Mouse (Mus musculus): ENCODE data around the gene Calhm2. TPM values are rescaled to one million over a fixed set of nuclear protein-coding genes. Genes with fewer than 3 reads are reported as not detected.
"Not testable (repeated sequence)": the region's sequence is repeated elsewhere in the genome, so short reads cannot be mapped to it uniquely, and the experiment has no call there.

Gene Calhm2
- total RNA-seq, 4 experiments from 2014 or later, result 4.6 to 8.8 (median 7.5) TPM

DNA sequence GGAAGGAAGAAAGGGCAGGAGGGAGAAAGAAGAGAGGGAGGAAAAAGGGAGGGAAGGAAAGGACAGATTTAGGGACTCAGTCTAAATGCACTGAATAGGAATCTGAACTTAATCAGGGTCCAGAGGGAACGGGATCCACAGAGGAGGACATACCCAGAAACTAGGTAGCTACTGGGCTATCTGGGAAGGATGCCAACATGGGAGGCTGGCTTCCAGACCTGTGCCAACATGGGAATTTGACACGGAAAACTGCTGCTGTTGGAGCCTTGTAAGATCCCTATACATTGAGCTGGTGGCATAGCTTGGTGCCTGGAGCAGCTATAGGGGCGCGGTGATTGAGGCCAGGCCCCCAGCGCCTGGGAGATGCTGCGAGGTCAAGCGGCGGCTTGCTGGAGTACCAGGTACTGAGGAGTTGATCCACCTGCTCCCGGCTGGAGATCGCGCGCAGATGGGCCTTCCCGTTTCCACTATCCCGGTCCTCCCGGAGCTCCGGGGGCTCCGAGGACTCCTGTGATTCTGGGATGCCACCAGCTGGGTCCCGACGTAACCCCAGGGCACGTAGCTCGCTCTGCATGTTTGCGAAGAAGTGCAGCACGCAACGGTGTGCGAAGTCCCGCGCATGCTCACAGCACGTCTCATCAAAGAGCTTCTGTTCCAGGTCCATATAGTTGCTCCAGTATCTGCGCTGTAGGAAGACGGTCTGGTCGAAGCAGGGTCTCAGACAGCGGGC, 13.4 kb upstream of the Calhm2 start:
- no peak for DNase-seq

DNA sequence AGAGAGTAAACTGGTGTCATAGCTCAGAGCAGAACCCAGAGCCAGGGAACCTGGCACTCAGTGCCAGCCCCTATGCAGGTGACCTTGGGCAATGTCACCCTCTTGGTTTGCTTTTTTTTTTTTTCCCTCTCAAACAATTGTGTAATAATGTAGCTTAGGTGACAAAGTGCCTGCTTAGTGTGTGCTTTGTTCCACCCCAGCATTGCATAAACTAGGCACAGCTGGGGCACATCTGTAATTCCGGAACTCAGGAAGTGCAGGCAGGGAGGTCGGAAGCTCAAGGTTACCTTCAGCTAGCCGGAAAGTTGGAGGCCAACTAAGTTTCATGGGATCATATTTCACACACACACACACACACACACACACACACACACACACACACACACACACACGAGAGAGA, 11.8 kb upstream of the Calhm2 start:
- DNase-seq, result no peak

DNA sequence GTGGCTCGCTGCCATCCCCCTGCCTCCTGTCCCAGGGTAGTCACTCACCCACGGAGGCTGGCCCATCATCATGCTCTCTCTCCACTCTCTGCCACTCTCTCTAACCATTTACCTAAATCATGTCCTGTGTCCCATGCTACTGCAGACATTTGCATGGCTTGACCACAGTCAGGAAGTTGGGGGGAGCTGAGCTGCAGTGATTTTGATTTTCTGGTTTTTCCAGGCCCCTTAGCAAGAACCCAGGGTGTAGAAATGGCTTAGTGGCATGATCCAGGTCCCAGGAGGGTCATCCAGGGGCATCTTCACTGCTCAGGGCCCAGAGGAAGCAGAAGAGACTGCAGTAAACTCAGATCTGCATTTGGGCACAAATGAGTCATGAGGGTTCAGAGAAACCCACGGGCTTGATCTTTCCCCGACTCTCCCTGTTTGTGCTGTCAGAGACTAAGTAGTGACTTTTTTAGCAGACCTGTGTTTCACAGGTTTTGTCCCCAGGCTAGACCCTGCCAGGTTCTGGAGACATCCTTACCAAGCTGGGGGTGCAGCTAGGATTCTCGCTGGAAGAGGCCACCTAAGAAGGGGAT, 10.3 kb upstream of the Calhm2 start:
- DNase-seq, result no peak

DNA sequence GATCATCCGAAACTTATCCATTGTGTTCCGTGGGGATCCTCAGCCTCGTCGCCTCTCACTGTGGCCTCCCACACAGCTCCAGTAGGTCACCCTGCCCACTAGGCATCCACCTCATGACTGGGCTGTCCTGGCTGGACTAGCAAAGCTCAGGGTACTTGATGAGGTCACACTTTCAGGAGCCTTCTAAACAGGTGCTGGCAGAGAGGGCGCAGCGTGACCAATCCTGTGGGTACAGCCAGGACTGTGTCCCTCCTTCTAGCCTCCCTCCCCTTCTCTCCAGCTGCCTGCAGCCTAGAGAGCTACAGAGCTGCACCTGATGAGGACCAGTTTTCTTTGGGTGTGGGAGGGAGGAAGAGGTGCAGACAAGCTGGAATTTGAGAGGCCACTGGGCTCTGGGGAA, 6.1 kb upstream of the Calhm2 start, which contains the start of gene Calhm1:
Calhm1 (minus strand) TSS at position 101 of the 400 bp plus-strand sequence.
- no peak for DNase-seq

- DNase-seq, result no peak
Observed at GRCm38 (mm10) chr19:47142438-47142837, 4.3 kb upstream of the Calhm2 start.

DNA sequence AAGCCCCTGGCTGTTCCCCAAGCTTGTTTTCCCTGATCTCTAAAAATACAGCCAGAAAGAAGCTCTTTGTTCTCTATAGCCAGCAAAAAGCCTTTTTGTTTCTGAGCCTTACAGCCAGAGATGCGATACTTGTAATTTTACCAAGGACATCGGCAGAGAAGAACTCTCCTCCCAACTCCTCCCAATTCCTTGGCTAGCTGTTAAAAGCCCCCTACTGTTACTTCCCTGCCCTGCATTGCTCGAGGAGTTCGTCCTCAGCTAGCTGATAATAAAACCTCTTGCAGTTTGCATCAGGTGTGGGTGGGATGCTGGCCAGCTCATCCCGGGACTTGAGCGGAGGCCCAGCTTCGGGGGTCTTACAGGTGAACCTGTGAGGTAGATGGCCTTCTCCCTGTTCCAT, 1.5 kb upstream of the Calhm2 start:
- not testable (repeated sequence) for DNase-seq

- peak; percentile 48 for DNase-seq
Observed at GRCm38 (mm10) chr19:47137051-47137581, 978 bp downstream of the Calhm2 start.

DNA sequence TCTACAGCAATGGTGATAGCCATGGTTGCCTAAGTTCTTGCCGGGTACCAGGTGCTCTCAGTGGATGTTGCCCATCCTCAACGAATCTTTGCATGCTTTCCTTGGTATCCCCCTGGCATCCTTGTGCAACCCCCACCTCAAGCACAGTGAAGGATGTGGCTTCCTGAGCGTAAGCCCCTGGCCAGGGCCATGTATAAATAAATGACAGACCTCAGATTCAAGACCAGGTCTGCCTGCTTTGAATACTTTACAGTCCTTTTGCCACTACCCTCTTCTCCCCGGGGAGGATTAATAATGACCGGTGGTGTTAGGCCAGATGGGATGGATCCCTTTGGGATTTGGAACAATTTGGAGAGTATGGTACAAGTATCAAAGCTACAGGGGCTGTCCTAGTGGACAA, 1.9 kb downstream of the Calhm2 start:
- DNase-seq, result no peak

GRCm38 (mm10) chr19:47135568-47135967, 2.5 kb downstream of the Calhm2 start:
- DNase-seq, result no peak

GRCm38 (mm10) chr19:47133161-47133560, 4.9 kb downstream of the Calhm2 start:
- DNase-seq, result no peak

DNA sequence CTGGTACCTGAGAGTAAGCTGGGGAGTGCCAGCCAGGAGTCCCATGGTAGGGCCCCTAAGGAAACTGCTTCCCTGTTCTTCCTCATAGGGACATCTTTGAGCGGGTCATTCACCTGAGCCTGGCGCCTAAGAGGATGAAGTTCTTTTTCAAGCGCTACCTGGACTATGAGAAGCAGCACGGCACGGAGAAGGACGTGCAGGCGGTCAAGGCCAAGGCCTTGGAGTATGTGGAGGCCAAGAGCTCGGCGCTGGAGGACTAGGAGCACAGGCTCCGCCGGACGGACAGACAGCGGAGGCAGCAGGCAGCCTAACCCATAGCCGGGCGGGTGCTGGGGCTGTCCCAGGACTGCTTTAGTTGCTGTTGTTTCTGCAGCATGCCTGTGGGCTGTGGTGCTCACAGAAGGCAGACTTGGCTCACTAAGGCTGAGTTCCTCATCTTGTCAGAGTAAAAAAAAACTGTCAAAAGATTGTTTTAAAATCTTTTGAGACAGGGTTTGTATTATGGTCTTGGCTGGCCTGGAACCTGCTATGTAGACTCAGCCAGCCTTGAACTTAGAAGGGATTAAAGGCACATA, 7.5 kb downstream of the Calhm2 start:
- DNase-seq, result no peak

- DNase-seq, result no peak
Observed at GRCm38 (mm10) chr19:47128835-47129234, 9.3 kb downstream of the Calhm2 start.

- no peak for DNase-seq
Observed at GRCm38 (mm10) chr19:47128164-47128563, 9.9 kb downstream of the Calhm2 start.

- DNase-seq, result no peak
Observed at GRCm38 (mm10) chr19:47122802-47123201, 15.3 kb downstream of the Calhm2 start.

GRCm38 (mm10) chr19:47121054-47121453, 17.0 kb downstream of the Calhm2 start:
- DNase-seq, result no peak

- no peak for DNase-seq
Observed at GRCm38 (mm10) chr19:47118634-47119033, 19.5 kb downstream of the Calhm2 start.

- no peak for DNase-seq
Observed at GRCm38 (mm10) chr19:47104641-47105271, 33.3 kb downstream of the Calhm2 start.

DNA sequence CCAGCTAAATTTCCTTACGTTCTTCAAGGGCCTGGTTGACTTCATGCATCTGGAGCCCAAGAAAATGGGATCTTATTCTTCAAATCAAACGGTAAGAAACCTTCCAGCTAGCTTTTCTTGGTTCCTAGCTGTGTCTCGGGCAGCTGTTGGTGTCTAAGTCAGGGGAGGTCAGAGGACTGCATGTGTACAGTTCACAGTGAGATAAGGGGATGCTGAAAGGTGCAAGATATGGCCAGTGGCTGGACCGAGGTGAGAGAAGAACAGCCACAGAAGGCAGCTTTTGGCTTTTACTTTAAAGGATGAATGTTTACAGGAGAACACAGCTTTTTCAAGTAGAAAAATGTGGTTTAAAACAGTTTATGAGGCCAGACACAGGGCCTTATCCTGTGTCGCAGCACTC, 37.0 kb downstream of the Calhm2 start:
- no peak for DNase-seq

GRCm38 (mm10) chr19:47090550-47091156, 47.4 kb downstream of the Calhm2 start, which contains the start of the genes Usmg5 and Pdcd11:
Gene Usmg5 (minus strand): TSS chr19:47090647.
Gene Pdcd11 (plus strand): TSS chr19:47090768.
- peak; percentile 94 for DNase-seq

- DNase-seq, result no peak
Observed at GRCm38 (mm10) chr19:47089718-47090525, 48.2 kb downstream of the Calhm2 start.

DNA sequence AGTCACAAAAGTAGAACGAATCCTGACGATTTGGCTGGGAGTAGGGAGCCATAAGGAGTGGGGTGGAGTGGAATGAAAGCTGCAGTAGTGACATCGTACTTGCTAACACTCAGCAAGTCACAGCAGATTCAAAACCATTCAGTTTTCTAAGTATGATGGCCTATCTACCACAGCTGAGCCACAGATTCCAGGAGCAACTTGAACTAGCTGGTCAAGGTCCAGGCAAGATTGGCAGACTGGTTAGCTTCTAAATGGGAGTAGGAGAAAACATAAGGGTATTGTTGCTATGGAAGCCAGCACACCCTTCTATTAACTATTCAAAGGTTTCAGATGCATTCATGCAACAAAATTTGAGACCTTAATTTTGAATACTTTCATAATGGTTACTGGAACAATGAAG, 49.9 kb downstream of the Calhm2 start:
- no peak for DNase-seq

All from adrenal gland, adult 8-10 months (tissue).